Mouse (Mus musculus) thymus, postnatal 0 days (tissue): Measurements from ENCODE around the gene Cd48. TPM values are rescaled to one million over a fixed set of nuclear protein-coding genes. Genes with fewer than 3 reads are reported as not detected.
A peak's percentile ranks its signal among the peaks of the same experiment; 100 is the strongest.

ENCODE experiments used
- DNase-seq: peaks from one replicate; pipeline ENCODE4 v3.0.0-alpha.2; 2015; ENCODE audit warnings: low spot score
- polyA plus RNA-seq: library from polyadenylated mRNA; unstranded; fragments of >200 nt; fragmentation: Nextera tagmentation; extraction: Ambion mirVana; gene quantifications from 2 replicates; pipeline ENCODE4 v1.2.1, GENCODE M21; 2015

Gene Cd48
- polyA plus RNA-seq, result 100 and 114 TPM in 2 replicates

- peak; percentile 65 for DNase-seq
Measured at GRCm38 (mm10) chr1:171681531-171682299, at the start of gene Cd48. Gene Cd48 (plus strand): TSS chr1:171682009.

DNA sequence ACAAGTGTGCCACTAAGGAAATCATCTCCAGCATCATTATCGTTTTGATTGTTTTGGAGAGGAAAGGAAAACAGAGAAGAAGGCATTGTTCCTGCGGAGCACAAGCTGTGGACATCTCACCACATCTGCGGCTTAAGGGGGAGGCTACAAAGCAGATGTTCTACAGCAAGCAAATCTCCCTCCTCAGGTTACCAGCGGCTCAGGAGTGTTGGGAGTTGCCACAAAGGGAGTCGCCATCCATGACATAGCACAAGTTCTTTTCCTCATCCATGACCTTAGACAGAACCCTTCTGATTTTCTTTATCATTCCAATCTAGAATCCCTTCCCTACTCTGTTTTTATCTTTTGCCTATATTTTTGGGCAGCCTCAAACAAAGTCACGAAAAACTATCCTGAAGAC is 46.1 kb upstream of the Cd48 start:
- DNase-seq, result no peak

DNA sequence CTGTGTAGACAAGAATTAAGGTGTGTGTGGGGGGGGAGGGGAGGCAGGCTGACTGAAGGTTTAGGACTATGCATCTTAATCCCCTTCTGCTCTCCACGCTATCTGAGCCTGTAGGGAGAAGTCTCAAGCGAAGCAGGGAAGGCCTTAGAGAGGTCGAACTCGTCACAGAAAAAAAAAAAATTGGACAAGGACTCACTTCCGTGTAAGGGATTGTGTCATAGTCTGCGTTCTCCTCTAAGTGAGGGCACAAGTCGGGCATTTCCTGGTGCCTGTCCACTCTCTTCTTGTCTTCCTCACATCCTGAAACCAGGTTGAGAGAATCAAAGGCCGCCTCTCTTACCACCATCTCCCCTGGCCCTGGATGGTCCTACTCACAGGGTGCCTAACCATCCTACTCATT is 44.7 kb upstream of the Cd48 start:
- no peak for DNase-seq

DNA sequence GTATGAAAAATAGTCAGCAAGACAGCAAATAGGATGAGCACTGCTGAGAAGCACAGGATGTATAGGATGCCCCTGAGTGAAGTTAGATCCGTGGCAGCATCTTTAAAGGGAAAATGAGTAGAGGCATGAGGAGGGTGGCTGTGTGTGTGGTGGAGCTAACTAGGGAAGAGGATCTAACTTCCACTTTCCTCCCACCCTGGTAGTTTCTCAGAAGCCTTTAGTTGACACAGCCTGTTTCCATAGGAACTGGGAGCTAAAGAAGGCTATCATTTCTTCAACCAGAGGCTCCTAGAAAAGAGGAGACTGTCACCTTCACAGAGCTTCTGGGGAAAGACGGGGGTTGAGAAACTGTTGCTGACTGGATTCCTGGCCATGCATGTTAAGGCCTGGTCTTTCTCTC is 43.1 kb upstream of the Cd48 start:
- no peak for DNase-seq

- no peak for DNase-seq
Measured at GRCm38 (mm10) chr1:171640796-171641195, 41.0 kb upstream of the Cd48 start.

DNA sequence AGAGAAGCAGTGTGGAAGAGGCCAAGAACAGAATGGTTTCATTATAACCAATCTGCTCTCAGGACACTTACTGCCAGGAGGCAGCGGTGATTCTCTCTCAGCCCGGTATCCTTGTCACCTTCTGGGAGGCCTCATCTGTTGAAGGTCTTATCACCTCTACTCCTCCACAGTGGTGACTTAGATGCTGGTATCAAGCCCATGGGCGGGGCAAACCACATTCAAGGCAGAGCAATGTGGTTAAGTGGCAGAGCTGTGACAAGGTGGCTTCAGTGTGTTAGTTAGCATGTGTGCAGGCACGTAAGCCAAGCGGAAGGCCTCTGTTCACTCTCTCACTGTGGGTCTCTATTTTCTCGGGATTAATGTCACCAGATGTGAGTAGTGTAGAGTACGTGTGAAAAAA is 38.2 kb upstream of the Cd48 start:
- peak; percentile 67 for DNase-seq

DNA sequence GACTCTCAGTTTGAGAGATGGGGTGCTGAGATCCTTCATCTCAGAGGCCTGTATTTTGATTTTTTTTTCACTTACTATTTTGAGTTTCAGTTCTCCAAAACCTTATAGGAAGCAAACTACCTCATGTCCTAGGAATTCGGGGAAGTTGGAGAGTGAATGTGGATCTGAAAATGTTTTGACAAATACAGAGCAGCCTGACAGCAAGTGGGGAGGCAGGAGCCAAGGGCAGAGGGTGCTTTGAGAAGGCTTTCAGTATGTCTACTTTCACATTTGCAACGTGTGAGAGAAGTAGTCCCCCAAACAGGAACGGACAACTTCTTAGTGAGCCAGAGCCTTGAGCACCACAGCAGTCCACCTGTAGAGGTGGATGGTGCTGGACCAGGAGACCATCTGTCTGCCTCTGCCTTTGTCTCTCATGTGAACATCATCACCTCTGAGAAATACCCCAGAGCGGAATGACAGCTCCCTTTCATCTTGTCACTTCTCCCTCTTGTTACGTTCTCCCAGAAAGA is 35.3 kb upstream of the Cd48 start:
- DNase-seq, result no peak

- DNase-seq, result no peak
Measured at GRCm38 (mm10) chr1:171647716-171648115, 34.1 kb upstream of the Cd48 start.

GRCm38 (mm10) chr1:171648840-171649239 is 33.0 kb upstream of the Cd48 start:
- no peak for DNase-seq

GRCm38 (mm10) chr1:171652734-171653133 is 29.1 kb upstream of the Cd48 start, which contains the start of gene Slamf7:
Gene Slamf7 (minus strand): TSS chr1:171653035.
- DNase-seq, result no peak

GRCm38 (mm10) chr1:171658561-171658991 is 23.2 kb upstream of the Cd48 start:
- no peak for DNase-seq

- no peak for DNase-seq
Measured at GRCm38 (mm10) chr1:171660423-171660822, 21.4 kb upstream of the Cd48 start.

DNA sequence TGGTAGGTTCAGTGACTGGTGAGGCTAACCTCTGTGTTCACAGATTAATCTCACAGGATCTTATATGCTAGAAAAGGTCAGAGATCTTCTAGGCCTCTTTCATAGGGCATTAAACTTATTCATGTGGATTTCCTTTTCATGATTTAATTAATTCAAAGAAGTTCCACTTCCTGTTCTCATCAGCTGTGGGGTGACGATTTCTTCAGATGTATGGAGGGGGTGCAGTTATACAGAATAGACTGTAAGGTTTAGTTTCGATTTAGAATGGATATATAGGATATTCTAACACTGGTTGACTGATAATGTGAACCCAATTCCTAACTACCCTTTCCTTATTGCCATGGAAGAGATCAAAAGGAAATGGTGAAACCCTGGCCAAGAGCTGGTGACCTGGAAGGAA is 20.3 kb upstream of the Cd48 start:
- no peak for DNase-seq

GRCm38 (mm10) chr1:171663757-171664156 is 18.1 kb upstream of the Cd48 start:
- no peak for DNase-seq

GRCm38 (mm10) chr1:171666350-171666749 is 15.5 kb upstream of the Cd48 start:
- DNase-seq, result no peak

- DNase-seq, result no peak
Measured at GRCm38 (mm10) chr1:171667160-171667559, 14.6 kb upstream of the Cd48 start.

- peak; percentile 27 for DNase-seq
Measured at GRCm38 (mm10) chr1:171672451-171672850, 9.4 kb upstream of the Cd48 start.

DNA sequence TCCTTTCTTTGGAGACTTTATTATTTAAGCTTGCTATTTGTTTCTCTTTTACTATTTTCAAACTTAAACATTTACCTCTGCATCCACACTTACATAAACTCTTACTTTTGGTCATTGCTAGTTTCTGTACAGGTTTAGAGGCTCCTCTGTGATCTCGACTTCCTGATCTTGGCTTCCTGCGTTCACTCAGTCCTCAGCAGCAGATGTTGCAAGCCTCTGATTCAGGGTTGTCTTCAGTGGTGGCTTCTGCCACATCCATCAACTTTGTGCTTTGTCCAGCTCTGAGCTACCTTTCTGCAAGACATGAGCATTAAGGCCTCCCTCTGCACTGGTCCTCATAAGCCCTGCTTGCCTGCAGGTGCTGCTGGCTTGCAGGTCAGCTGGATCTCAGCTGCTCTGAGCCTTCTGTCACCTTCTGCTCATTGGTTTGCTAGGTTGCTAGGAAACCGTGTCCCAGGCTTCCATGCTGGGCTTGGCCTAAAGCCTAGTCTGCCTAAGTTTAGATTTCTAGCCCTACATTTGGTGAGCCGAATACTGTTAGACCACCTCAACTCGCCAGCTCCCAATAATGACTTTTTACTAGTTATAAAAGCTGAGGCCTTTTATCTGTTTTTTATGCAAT is 8.8 kb upstream of the Cd48 start:
- DNase-seq, result peak; percentile 58

- DNase-seq, result no peak
Measured at GRCm38 (mm10) chr1:171674467-171674866, 7.3 kb upstream of the Cd48 start.

- DNase-seq, result no peak
Measured at GRCm38 (mm10) chr1:171677721-171678120, 4.1 kb upstream of the Cd48 start.

DNA sequence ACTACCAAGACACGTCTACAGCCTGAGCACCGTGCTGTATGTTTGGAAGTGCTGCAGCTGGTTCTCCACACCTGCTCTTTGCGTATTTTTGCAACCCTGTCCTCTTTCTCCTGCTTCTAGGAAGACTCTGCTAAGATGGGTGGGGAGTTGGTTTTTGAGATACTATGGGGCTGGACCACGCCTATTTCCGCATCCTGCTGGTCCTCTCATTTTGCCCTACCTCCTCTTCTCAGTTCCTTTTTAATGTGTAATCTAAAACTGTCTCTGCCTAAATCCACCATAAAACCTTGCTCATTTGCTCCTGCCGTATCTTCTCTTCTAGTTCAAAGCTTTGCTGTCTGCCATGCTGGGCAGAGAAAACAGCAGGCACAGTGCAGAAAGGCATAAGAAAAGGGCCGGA is 800 bp upstream of the Cd48 start:
- peak; percentile 47 for DNase-seq

- no peak for DNase-seq
Measured at GRCm38 (mm10) chr1:171684923-171685322, 3.1 kb downstream of the Cd48 start.

DNA sequence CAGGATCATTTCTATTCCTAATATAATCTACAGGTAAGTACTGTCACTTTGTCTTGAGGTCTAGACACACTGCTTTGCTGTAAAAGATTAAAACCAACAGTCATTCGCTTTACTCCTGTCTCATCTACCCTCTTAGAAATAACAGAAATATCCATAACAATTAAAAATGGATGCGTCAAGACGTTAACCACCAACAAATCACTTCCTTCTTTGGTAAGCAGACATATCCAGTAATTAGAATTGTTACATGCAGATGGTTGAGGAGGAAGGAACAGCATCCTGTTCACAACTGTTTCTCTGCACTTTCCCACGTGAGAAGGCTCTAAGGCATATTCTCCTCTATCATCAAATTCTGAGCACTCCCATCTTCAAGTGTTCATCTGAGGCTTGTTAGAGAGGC is 5.5 kb downstream of the Cd48 start:
- no peak for DNase-seq
